Mouse (Mus musculus) CH12.LX (cell line): ENCODE results near the gene Rfesd. TPM values are rescaled to one million over a fixed set of nuclear protein-coding genes. Genes with fewer than 3 reads are reported as not detected.

Source experiments
- DNase-seq: peaks from one replicate; pipeline ENCODE4 v3.0.0-alpha.2; 2013; ENCODE audit errors: extremely low read depth
- H3K27ac ChIP-seq: 2 replicates; pipeline ENCODE4 v1.5.1; 2012; ENCODE audit warnings: low read depth, mild to moderate bottlenecking, control low read depth, moderate library complexity; ENCODE audit not compliant: insufficient read depth
- H3K27me3 ChIP-seq: replicated peaks from 2 replicates; pipeline ENCODE3; 2012; ENCODE audit warnings: inconsistent platforms
- H3K36me3 ChIP-seq, 2 experiments: replicated peaks in 1 of 2; 2 replicates each; pipeline versions ENCODE3 to v1.6.1; 2012; ENCODE audit warnings: inconsistent platforms in 1 of 2, low read length in 1 of 2, mild to moderate bottlenecking in 1 of 2, mixed read lengths in 1 of 2, moderate library complexity in 1 of 2; ENCODE audit not compliant: control insufficient read depth in 1 of 2, insufficient read depth in 1 of 2
- H3K4me1 ChIP-seq, 2 experiments: 2 replicates each; pipeline ENCODE4 v1.6.1; 2012; ENCODE audit warnings: inconsistent platforms in 1 of 2, moderate library complexity in 1 of 2; ENCODE audit not compliant: insufficient read depth in 2 of 2, control insufficient read depth in 1 of 2
- H3K4me2 ChIP-seq: 2 replicates; pipeline ENCODE4 v1.6.1; 2012; ENCODE audit warnings: low read depth, mild to moderate bottlenecking, control low read depth; ENCODE audit not compliant: poor library complexity, insufficient read depth, severe bottlenecking
- H3K4me3 ChIP-seq, 3 experiments: fragments of 150-350 bp in 1 of 3; sonication (generic) in 1 of 3; replicated peaks in 1 of 3; 2 replicates each; pipeline versions ENCODE3 to v1.5.1; 2011 to 2012; ENCODE audit warnings: low read depth in 2 of 3, low read length in 2 of 3, mild to moderate bottlenecking in 2 of 3, moderate library complexity in 2 of 3, control low read depth in 1 of 3, improper control_type of control experiment in 1 of 3, inconsistent platforms in 1 of 3, mixed read lengths in 1 of 3; ENCODE audit not compliant: poor library complexity in 1 of 3
- H3K79me2 ChIP-seq: replicated peaks from 2 replicates; pipeline ENCODE4 v1.6.1; 2012; ENCODE audit warnings: mild to moderate bottlenecking, moderate library complexity; ENCODE audit not compliant: control insufficient read depth, poor library complexity, insufficient read depth, severe bottlenecking; ENCODE audit errors: extremely low read depth
- H3K9ac ChIP-seq: 2 replicates; pipeline ENCODE4 v1.6.1; 2012; ENCODE audit warnings: low read depth, mild to moderate bottlenecking, control low read depth, moderate library complexity; ENCODE audit not compliant: insufficient read depth
- H3K9me3 ChIP-seq: replicated peaks from 2 replicates; pipeline ENCODE3; 2012; ENCODE audit warnings: low read length, inconsistent platforms, mixed read lengths
- BHLHE40 ChIP-seq: IDR thresholded peaks from 2 replicates; pipeline ENCODE4 v1.6.1; 2011; ENCODE audit warnings: mild to moderate bottlenecking, low read depth, low read length, improper control_type of control experiment
- CHD2 ChIP-seq: IDR thresholded peaks from 2 replicates; pipeline ENCODE4 v1.6.1; 2011; ENCODE audit warnings: low read length, improper control_type of control experiment
- CTCF ChIP-seq, 2 experiments: IDR thresholded peaks in 1 of 2; conservative IDR thresholded peaks in 1 of 2; 2 replicates each; pipeline ENCODE4 v1.5.1; 2011 to 2012; ENCODE audit warnings: low read depth in 2 of 2, low read length in 2 of 2, improper control_type of control experiment in 1 of 2, inconsistent platforms in 1 of 2, mild to moderate bottlenecking in 1 of 2, moderate library complexity in 1 of 2
- E2F4 ChIP-seq: IDR thresholded peaks from 2 replicates; pipeline ENCODE4 v1.6.1; 2011; ENCODE audit warnings: low read depth, low read length, improper control_type of control experiment; ENCODE audit not compliant: insufficient replicate concordance
- ELF1 ChIP-seq: IDR thresholded peaks from 2 replicates; pipeline ENCODE4 v1.6.1; 2014; ENCODE audit warnings: low read depth, mild to moderate bottlenecking, inconsistent platforms, low read length, improper control_type of control experiment
- EP300 ChIP-seq: IDR thresholded peaks from 2 replicates; pipeline ENCODE4 v1.6.1; 2011; ENCODE audit warnings: low read length, improper control_type of control experiment
- HCFC1 ChIP-seq: IDR thresholded peaks from 2 replicates; pipeline ENCODE4 v1.6.1; 2012; ENCODE audit warnings: low read depth, mild to moderate bottlenecking, inconsistent platforms, low read length, improper control_type of control experiment
- IRF4 ChIP-seq: IDR thresholded peaks from 2 replicates; pipeline ENCODE4 v1.6.1; 2014; ENCODE audit warnings: low read depth, mild to moderate bottlenecking, inconsistent platforms, low read length, improper control_type of control experiment
- JUN ChIP-seq: IDR thresholded peaks from 2 replicates; pipeline ENCODE4 v1.6.1; 2011; ENCODE audit warnings: low read depth, mild to moderate bottlenecking, low read length, improper control_type of control experiment, moderate library complexity; ENCODE audit not compliant: insufficient read depth
- JUND ChIP-seq: conservative IDR thresholded peaks from 2 replicates; pipeline ENCODE4 v1.6.1; 2011; ENCODE audit warnings: low read depth, low read length, improper control_type of control experiment
- MAX ChIP-seq: IDR thresholded peaks from 2 replicates; pipeline ENCODE4 v1.6.1; 2011; ENCODE audit warnings: low read length, improper control_type of control experiment
- MAZ ChIP-seq: IDR thresholded peaks from 2 replicates; pipeline ENCODE4 v1.6.1; 2012; ENCODE audit warnings: low read depth, mild to moderate bottlenecking, inconsistent platforms, low read length, improper control_type of control experiment, moderate library complexity
- MEF2A ChIP-seq: IDR thresholded peaks from 2 replicates; pipeline ENCODE4 v1.6.1; 2014; ENCODE audit warnings: low read depth, mild to moderate bottlenecking, inconsistent platforms, low read length, improper control_type of control experiment, borderline replicate concordance
- NELFE ChIP-seq: IDR thresholded peaks from 2 replicates; pipeline ENCODE4 v1.6.1; 2011; ENCODE audit warnings: low read depth, low read length, improper control_type of control experiment
- POLR2A ChIP-seq: IDR thresholded peaks from 2 replicates; pipeline ENCODE4 v1.6.1; 2011; ENCODE audit warnings: low read depth, mild to moderate bottlenecking, improper control_type of control experiment, low read length
- POLR2AphosphoS2 ChIP-seq: IDR thresholded peaks from 2 replicates; pipeline ENCODE4 v1.6.1; 2011; ENCODE audit warnings: low read depth, low read length, improper control_type of control experiment
- RAD21 ChIP-seq: IDR thresholded peaks from 2 replicates; pipeline ENCODE4 v1.6.1; 2011; ENCODE audit warnings: low read depth, mild to moderate bottlenecking, low read length, improper control_type of control experiment, moderate library complexity
- RCOR1 ChIP-seq: conservative IDR thresholded peaks from 2 replicates; pipeline ENCODE4 v1.6.1; 2012; ENCODE audit warnings: low read depth, mild to moderate bottlenecking, inconsistent platforms, low read length, improper control_type of control experiment
- SIN3A ChIP-seq: IDR thresholded peaks from 2 replicates; pipeline ENCODE4 v1.6.1; 2012; ENCODE audit warnings: low read length, improper control_type of control experiment, inconsistent platforms
- TBP ChIP-seq: conservative IDR thresholded peaks from 2 replicates; pipeline ENCODE4 v1.6.1; 2011; ENCODE audit warnings: low read depth, low read length, improper control_type of control experiment
- UBTF ChIP-seq: IDR thresholded peaks from 2 replicates; pipeline ENCODE4 v1.6.1; 2012; ENCODE audit warnings: low read depth, mild to moderate bottlenecking, inconsistent platforms, low read length, improper control_type of control experiment, moderate library complexity
- USF1 ChIP-seq: IDR thresholded peaks from 2 replicates; pipeline ENCODE4 v1.6.1; 2014; ENCODE audit warnings: low read depth, mild to moderate bottlenecking, inconsistent platforms, low read length, improper control_type of control experiment
- USF2 ChIP-seq: conservative IDR thresholded peaks from 2 replicates; pipeline ENCODE4 v1.6.1; 2011; ENCODE audit warnings: low read depth, low read length, improper control_type of control experiment
- ZKSCAN1 ChIP-seq: IDR thresholded peaks from 2 replicates; pipeline ENCODE4 v1.6.1; 2012; ENCODE audit warnings: low read depth, inconsistent platforms, low read length, improper control_type of control experiment, borderline replicate concordance
- ZMIZ1 ChIP-seq: IDR thresholded peaks from 2 replicates; pipeline ENCODE4 v1.6.1; 2012; ENCODE audit warnings: low read depth, mild to moderate bottlenecking, inconsistent platforms, low read length, improper control_type of control experiment
- ZNF384 ChIP-seq: IDR thresholded peaks from 2 replicates; pipeline ENCODE4 v1.6.1; 2012; ENCODE audit warnings: low read depth, low read length, improper control_type of control experiment, inconsistent platforms
- dilution Hi-C: fragments of 300-500 bp; cut with MboI; formaldehyde crosslinking; loops from 2 replicates; pipeline ENCODE4 v1.14.3; 2020; ENCODE audit warnings: low sequenced_read_pairs; ENCODE audit not compliant: extremely low pct_unique_long_range_greater_than_20kb, extremely low pct_ligation_motif_present
- in situ Hi-C: fragments of 300-500 bp; cut with MboI; formaldehyde crosslinking; loops from 3 replicates; pipeline ENCODE4 v1.14.3; 2019; ENCODE audit warnings: low sequenced_read_pairs, low pct_ligation_motif_present, low pct_unique_long_range_greater_than_20kb, mixed read lengths
- polyA plus RNA-seq: library from polyadenylated mRNA; unstranded; fragments of >175 nt; gene quantifications from 2 replicates; pipeline ENCODE4 v1.2.1, GENCODE M21; 2012; ENCODE audit warnings: low read depth; ENCODE audit not compliant: insufficient read length
- total RNA-seq, 2 experiments: library from RNA; depleted of rRNA; stranded (reverse); fragments of 300-350 nt in 1 of 2; fragments of >200 nt in 1 of 2; gene quantifications; 2 replicates each; pipeline ENCODE4 v1.2.3; 2012 to 2014

Rfesd gene
- total and polyA plus RNA-seq, 3 experiments = 7.8 to 15.9 (median 9.7) TPM

- DNase-seq = no peak
- no peak overlapping the region for H3K9ac ChIP-seq
- peaks cover 14 to 27% of the 10 kb centered on the region in 2 experiments for H3K36me3 ChIP-seq
- no peaks in the 10 kb centered on the region for H3K9me3 ChIP-seq
- H3K4me3 ChIP-seq = no peak overlapping the region
- no peak for TF ChIP-seq JUND
- no peak for TF ChIP-seq RAD21
- TF ChIP-seq ZMIZ1 = no peak
- no peak for TF ChIP-seq RCOR1
- no peak for TF ChIP-seq MAX
- TF ChIP-seq TBP = no peak
- TF ChIP-seq CTCF (conservative IDR thresholded peaks at IDR 0.05 in 1 of 2, IDR thresholded peaks at IDR 0.05 in 1 of 2; ENCODE audit: low read depth in 2 of 2, low read length in 2 of 2) = no peak
- no peak for TF ChIP-seq ZKSCAN1
- TF ChIP-seq MAZ = no peak
- TF ChIP-seq BHLHE40 = no peak
- no peak for TF ChIP-seq E2F4
- TF ChIP-seq ZNF384 = no peak
- TF ChIP-seq IRF4 = no peak
- no peak for TF ChIP-seq JUN
- no peak for TF ChIP-seq POLR2AphosphoS2
- TF ChIP-seq EP300 = no peak
- TF ChIP-seq POLR2A = no peak
- no peak for TF ChIP-seq NELFE
- TF ChIP-seq UBTF = no peak
- TF ChIP-seq HCFC1 = no peak
- H3K4me2 ChIP-seq = no peak overlapping the region
- in situ Hi-C loops (no loop called here), dilution Hi-C loops (no loop called here)
- no peak overlapping the region for H3K27ac ChIP-seq
- H3K27me3 ChIP-seq = no peaks in the 10 kb centered on the region
- H3K79me2 ChIP-seq = no peaks in the 10 kb centered on the region
- H3K4me1 ChIP-seq = no peaks in the 10 kb centered on the region
Observed at GRCm38 (mm10) chr13:76064363-76064945, 45.9 kb upstream of the Rfesd start.

GRCm38 (mm10) chr13:76063548-76063947 is 45.0 kb upstream of the Rfesd start:
- Histone ChIP-seq H3K27me3 (no peaks in the 10 kb centered on the region), H3K4me2 (no peak overlapping the region), H3K9me3 (no peaks in the 10 kb centered on the region), H3K27ac (no peak overlapping the region), H3K79me2 (no peaks in the 10 kb centered on the region), H3K36me3 (peaks cover 14 to 27% of the 10 kb centered on the region in 2 experiments), H3K4me1 (no peaks in the 10 kb centered on the region), H3K9ac (no peak overlapping the region), H3K4me3 (no peak overlapping the region)
- TF ChIP-seq CTCF (conservative IDR thresholded peaks at IDR 0.05 in 1 of 2, IDR thresholded peaks at IDR 0.05 in 1 of 2; ENCODE audit: low read depth in 2 of 2, low read length in 2 of 2) (no peak), SIN3A (no peak), ELF1 (no peak), RAD21 (no peak), USF2 (no peak), E2F4 (no peak), CHD2 (no peak), IRF4 (no peak), MEF2A (no peak), RCOR1 (no peak), USF1 (no peak)
- in situ Hi-C loops (no loop called here), dilution Hi-C loops (no loop called here)
- no peak for DNase-seq
